Mouse (Mus musculus): ENCODE data around the gene Bst2.
A peak's percentile ranks its signal among the peaks of the same experiment; 100 is the strongest.

Gene Bst2

DNA sequence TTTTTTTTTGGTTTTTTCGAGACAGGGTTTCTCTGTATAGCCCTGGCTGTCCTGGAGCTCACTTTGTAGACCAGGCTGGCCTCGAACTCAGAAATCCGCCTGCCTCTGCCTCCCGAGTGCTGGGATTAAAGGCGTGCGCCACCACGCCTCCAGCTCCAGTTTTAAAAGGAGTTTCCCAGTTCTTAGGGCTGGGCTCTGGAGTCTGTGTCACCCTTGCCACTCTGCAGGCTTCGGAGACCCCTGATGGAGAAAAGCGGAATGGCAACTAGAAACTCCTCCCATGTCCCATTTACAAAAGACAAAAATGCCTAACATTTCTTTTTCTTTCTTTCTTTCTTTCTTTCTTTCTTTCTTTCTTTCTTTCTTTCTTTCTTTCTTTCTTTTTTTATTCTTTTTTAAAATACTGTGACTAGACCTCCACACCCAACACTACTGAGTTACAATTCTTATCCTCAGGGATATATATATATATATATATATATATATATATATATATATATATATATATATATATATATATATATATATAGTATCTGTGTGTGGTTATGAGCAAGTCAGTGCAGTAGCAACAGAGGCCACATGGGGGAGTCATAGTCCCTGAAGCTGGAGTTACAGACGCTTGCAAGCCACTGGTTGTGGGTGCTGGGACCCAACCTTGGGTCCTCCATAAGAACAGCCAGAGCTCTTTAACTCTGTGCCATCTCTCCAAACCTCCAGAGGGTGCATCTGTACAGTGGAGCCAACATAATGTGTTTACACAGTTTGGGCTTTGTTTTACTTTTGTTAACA, 18.0 kb downstream of the Bst2 start:
- peak; percentile 81 for DNase-seq (ENCODE audit: low read depth, low spot score)

DNA sequence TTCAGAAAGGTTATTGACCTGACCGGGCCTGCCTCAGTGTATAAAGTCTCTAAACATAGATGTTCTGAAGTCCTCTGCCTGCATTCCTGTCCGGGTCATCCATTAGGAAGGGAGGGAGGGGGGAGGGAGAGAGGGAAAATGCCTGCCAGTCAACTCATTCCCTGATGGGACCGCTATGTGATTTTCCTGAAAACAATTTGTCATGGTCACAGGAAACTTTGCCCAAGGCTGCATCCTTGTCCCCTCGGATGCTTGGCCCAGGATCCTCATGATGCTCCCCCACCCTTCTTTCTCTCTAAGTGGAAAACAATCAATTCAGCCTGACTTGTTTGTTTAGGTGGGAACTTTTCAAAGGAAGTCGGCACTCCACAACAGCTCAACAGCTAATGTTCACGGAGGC, 20.5 kb downstream of the Bst2 start:
- DNase-seq (ENCODE audit: low read depth, low spot score) = no peak

DNA sequence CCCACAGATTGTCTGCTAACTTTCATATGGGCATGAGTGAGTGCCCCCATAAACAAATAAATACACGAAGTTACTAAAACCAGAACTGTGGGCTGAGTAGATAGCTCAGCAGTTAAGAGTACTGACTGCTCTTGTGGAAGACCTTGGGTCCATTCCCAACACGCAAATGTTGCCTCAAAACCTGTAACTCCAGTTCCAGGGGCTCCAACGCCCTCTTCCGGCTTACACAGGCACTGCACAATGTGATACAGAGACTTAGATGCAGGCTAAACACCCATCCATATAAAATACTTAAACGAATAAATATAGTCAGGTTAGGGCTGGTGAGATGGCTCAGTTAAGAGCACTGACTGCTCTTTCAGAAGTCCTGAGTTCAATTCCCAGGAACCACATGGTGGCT, 22.2 kb downstream of the Bst2 start:
- peak; percentile 59 for DNase-seq (ENCODE audit: low read depth, low spot score)

DNA sequence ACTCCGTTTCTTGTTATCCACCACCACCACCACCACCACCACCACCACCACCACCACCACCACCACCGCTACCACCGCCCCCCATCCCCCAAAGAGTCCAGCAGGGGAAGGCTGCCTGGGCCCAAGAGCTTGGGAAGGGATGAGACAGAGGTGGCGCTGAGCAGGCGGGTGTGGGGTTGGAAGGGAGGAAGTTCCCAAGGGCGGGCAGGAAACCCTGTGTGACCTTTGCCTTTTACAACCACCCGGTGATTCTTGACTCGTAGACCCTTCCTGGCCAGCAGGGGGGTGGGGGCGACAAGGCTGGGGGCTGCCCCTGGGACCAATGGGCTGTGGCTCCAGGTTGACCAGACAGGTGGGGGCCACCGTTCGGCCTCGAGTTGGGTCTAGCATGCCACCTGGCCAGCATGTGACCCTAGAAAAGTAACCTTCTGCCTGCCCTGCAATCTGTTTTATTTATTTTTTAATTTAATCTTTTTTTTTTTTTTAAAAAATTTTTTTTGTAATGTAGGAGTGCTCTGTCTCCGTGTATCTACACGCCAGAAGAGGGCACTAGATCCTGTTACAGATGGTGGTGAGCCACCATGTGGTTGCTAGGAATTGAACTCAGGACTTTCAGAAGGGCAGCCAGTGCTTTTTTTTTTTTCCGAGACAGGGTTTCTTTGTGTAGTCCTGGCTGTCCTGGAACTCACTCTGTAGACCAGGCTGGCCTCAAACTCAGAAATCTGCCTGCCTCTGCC, 24.1 kb downstream of the Bst2 start:
- DNase-seq (ENCODE audit: low read depth, low spot score) = no peak

DNA sequence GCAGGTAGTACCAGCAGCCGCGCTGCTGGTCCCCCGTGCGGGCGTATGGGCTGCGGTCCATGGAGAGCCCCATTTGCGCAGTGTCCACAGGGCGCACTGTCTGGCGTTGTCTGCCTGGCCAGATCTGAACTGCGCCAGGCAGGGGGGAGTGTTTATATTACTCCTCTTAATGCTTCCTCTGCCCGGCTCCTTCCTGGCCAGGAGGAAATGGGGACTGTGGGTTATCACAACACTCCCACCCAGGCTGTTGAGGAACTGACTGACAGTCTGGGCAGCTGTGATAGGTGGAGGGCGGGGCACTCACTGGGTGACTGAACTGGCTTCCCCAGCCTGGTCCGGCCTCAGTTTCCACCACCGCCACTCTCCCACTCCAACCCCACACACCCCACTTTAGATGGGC, 25.6 kb downstream of the Bst2 start, which contains the start of gene Plvap:
Gene Plvap, minus strand, starts transcription at position 109 of the 400 bp plus-strand sequence.
- DNase-seq (ENCODE audit: low read depth, low spot score) = peak; percentile 37

DNA sequence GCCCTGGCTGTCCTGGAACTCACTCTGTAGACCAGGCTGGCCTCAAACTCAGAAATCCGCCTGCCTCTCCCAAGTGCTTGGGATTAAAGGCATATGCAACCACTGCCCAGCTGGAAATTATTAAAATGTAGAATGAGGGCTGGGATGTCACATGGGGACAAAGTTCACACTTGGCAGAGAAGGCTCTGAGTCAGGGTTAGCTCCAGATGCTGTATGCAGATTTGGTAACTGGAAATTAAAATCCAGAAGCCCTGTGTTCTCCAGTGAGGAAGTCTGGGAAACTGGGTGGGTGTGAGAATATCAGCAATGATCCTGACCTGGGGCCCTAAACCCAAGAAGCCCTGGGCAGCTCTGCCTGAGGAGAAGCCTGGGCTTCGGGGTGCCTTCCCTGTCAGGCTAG, 27.9 kb downstream of the Bst2 start:
- DNase-seq (ENCODE audit: low read depth, low spot score) = no peak

DNA sequence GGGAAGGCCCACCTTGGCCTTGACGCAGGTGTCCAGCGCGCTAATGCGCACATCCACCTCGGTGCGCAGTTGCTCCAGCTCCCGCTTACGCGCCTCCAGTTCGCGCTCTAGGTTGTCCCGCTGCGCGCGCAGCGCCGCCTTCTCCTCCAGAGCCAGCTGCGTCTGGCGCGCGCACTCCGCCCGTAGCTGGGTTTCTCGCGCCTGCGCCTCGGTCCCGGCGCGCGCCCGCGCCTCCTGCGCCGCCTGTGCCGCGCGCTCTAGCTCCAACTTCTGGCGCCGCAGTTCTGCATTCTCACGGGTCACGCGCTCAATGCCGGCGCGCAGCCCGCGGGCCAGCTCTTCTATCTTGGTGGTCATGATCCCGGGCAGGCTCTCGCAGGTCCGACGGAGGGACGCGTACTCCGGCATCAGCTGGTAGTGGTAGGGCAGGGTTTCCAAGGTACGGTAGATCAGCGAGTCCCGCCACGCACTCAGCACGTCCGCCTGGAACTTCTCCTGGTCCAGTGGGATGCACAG, 29.6 kb downstream of the Bst2 start:
- peak; percentile 98 for DNase-seq (ENCODE audit: low read depth, low spot score)

DNA sequence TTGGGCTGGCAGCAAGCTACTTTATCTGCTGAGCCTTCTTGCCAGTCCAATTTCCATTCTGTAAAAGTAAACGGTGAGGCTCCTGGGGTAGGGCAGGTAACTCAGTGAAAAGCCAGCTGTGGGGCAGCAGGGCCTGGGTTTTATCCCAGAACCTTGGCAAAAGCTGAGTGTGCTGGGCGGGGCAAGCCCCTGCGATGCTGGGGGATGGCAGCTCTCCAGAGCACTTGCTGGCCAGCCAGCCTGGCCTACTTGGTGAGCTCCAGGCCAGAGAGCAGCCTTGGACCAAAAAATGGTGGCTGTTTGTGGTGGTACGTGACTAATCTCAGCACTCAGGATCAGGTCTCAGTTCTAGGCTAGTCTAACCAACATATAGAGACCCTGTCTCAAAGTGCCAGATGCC, 31.3 kb downstream of the Bst2 start:
- DNase-seq (ENCODE audit: low read depth, low spot score) = no peak

DNA sequence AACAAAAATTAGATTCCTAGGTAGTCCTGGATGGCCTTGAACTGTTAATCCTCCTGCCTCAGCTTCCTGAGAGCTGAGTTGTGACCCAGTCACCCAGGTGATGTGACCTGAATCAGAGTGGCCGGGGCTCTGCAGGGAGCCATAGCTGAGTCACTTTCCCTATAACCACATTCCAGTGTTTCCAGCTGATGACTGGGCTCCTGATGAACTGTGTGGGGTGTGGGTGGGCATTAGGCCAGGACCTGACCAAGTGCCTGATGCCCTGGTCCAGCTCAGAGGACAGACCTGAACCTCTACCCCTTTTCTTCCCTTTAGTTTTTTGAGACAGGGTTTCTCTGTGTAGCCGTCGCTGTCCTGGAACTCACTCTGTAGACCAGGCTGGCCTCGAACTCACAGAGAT, 31.9 kb downstream of the Bst2 start:
- no peak for DNase-seq (ENCODE audit: low read depth, low spot score)

DNA sequence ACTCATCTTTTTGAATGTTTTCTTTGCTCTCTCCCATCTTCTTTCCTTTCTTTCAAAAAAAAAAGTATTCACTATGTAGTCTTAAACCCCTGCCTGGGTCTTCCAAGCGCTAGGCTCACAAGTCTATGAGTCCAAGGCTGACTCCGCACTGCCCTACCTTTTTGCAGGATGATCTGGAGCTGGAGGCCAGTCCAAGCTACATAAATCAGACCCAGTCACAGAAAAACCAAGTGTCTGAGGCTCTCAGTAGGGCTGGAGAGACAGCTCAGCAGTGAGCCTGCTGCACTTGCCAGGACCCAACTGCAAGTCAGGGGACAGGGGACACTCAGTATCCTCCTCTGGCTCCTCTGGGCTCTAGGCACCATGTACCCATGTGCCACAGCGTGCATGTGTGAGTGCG, 32.9 kb downstream of the Bst2 start:
- DNase-seq (ENCODE audit: low read depth, low spot score) = no peak

DNA sequence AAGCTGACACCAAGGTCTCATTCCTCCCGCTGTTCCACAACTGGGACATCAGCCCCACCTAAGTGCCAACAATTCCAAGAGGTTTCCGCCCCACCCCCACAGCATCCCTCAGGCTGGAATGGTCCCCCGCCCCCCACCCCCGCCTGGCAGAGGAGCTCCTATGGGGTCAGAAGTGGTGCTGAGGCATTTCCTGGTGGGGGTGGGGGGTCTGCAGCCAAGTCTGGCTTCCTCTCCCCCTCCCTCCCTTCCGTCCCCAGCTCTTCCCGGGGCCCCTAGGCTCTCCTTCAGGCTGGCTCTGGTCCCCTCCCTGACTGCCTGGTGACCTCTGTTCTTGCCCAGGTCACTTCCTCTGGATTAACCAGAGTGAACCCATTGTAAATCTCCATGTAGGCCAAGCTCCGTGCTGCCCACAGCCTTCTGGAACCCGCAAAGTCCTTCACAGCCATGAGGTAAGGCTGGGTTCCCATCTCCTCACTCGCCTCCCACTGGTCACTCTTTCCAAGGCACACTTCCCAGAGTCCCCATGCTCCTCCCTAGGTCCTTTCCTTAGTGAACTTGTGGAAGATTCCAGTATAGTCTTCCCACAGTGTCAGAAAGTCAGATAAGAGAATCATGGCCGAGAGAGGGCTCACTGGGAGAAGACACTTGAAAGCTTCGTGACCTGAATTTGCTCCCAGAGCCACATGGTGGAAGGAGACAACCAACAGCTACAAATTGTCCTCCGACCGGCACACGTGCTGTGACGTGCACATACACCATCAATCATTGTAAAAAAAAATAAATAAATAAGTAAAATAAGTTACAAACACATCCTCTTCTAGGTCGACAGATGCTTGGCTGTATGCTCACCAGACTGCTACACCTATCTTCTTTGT, 38.2 kb downstream of the Bst2 start:
- peak; percentile 67 for DNase-seq (ENCODE audit: low read depth, low spot score)

DNA sequence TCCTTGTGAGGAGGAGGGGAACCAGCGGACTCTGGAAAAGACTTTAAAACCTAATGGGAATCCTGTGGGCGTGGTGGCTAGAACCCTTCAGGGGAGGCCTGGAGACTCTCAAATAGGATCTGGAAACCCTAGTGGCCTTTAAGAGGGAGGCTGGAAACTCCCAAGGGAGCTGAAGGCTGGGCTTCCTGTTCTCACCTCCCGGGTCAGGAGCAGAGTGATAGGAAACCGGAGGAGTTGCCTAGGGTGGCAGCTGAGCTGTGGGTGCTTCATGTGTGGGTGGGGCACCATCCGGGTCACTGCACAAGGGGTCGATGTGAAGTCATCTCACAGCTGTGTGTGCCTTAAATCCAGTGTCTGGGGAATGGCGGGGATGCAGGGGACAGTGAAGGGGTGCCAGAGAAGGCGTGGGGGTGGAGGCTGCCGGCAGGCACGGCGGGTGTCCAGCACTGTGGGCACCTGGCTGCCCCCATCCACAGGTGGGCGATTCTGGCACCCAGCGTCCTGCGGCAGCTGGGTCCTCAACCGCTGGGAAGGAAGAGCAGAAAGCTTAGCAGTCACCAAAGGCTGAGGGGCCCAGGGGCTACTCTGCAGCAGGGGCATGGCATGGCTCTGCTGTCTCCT, 39.3 kb downstream of the Bst2 start:
- DNase-seq (ENCODE audit: low read depth, low spot score) = peak; percentile 67

DNA sequence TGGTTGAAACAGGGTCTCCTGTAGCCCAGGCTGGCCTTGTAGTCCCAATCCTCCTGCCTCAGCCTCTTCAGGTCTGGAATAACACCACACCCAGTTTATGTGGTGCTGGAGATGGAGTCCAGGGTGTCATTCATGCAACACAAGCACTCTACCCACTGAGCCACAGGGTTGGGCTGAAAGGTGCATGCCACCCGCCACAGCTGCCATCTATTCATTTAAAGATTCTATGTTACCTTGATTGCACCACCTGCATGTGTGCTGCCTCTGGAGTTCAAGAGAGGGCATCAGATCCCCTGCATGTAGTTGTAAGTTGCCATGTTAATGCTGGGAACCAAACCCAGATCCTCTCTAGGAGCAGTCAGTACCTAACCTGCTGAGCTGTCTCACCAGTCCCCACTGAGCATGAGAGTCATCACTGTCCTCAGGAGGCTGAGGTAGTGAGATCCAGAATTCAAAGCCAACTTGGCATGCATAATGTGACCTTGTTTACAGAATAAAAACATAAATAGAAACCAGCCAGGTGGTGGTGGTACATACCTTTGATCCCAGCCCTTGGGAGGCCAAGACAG, 40.1 kb downstream of the Bst2 start:
- DNase-seq (ENCODE audit: low read depth, low spot score) = no peak

DNA sequence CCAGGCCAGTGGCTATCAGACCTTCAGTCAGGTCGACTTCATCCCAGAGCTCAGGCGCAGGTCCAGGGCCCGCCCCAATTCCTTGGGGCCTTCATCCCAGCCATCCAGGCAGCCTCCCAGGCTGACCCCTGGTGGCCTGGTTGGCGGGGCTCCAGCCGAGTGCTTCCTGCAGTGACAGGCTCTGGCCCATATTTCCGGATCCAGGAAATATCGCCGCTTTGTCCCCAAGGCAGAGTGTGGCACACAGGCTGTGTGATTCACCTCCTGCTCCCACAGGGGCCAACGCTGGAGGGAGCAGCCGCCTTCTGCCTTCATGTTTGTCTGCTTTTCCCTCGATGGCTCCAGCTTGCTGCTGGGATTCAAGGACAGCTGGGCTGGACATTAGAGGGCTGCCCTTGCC, 40.8 kb downstream of the Bst2 start:
- DNase-seq (ENCODE audit: low read depth, low spot score) = peak; percentile 23

DNA sequence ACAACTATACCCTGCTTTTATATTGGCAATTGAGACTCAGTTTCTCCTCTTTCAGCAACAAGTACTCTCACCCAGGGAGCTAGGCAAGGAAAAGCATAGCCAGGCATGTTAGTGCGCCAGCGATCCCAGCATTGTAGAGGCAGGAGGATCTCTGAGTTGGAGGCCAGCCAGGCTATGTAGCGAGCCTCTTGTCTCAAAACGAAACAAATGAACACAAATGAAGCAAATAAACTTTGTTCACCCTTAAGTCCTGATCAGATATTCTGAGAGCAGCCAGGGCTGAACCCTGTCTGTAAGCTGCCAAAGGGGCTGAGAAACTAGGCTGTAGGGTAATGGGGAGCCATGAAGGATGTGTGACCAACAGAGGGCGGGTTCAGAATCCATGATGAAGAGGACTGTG, 41.4 kb downstream of the Bst2 start:
- no peak for DNase-seq (ENCODE audit: low read depth, low spot score)

DNA sequence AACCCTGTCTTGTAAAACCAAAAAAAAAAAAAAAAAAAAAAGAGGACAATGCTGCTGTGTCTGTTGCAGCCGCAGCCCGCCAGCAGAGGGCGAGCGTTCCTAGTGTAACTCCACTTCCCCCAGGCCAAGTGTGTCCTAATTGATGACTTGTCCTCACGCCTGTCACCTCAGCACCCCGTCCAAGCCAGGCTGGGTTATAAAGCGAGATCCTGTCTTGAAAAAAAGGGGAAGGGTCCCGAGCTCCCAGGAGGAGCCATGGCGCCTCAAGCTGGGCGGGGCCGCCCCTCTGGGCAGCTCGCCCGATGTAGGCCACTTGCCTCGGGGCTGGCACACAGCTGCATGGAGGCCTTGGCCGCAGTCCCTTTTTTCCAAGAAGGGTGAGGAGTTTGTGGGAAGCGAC, 42.2 kb downstream of the Bst2 start:
- peak; percentile 87 for DNase-seq (ENCODE audit: low read depth, low spot score)

DNA sequence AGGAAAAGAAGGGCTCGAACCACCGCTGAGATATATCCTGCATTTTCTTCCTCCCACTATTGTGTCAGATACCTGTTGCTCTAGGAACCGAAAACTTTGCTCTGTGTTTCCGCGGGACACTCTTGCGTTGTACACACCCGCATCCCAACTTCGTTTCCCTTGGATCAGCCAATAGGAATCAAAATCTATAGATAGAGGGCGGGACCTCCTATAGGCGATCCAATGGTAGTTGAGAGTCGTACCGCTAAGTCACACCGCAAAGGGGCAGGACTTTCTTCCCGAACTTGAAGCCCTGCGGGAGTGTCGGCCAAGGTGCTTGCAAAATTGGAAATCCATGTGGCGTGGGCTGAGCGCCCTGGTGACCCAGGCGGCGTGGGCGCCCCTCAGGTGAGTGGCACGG, 48.8 kb downstream of the Bst2 start:
- DNase-seq (ENCODE audit: low read depth, low spot score) = peak; percentile 97

DNA sequence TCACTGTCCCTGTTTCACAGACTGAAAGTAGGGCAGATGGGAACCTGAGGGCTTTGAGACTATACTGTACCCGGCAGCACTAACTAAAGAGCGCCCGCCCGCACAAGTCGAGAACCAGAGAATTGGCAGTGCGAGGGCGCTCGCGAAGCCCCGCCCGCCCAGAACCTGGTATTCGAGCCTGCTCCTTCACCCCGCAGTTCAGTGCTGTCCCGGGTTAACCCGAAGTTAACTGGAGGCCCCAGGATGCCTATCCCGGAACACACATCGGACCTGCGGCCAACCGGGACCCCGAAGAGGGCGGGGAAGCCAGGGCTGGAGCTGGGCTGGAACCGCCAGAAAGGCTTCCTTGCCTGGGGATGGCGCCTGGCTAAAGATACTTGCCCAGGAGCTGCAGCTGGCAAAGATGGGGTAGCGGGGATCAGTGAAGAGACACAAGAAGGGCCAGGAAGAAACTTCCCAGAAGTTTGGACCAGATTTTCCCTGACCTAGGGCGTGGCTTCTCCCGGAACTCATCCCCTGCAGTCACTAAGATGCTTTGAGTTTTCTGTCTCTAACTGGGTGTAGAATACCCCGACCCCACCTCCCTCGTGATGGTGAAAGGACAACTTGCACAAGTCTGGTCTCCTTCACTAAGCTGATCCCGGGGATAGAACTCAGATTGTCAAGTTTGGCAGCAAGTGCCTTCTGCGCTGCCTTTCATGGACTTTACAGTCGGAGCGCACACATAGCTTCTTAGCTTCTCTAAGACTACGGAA, 49.4 kb downstream of the Bst2 start, which contains the start of gene Gtpbp3:
Gene Gtpbp3, plus strand, starts transcription at position 413 of the 755 bp plus-strand sequence.
- peak; percentile 77 for DNase-seq (ENCODE audit: low read depth, low spot score)

DNA sequence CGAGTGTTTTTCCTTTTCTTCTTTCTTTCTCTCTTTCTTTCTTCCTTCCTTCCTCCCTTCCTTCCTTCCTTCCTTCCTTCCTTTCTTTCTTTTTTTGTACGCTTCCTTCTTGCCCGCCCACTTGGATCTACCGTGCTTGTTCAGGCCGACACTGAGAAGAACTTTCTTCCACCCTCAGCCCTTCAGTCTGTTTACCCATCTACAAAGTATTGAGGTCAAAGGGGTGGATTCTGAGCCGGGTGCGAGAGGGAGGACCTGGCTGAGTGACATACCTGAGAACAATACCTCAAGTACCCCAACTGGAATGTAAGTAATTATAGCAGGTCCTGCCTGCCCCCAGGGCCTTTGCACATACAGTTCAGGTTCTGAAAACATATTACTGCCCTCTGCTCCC, 51.1 kb downstream of the Bst2 start:
- DNase-seq (ENCODE audit: low read depth, low spot score) = peak; percentile 46
